Mouse (Mus musculus): ENCODE data around the gene Rara.
"Not testable (repeated sequence)": the region's sequence is repeated elsewhere in the genome, so short reads cannot be mapped to it uniquely, and the experiment has no call there.

Rara gene

DNA sequence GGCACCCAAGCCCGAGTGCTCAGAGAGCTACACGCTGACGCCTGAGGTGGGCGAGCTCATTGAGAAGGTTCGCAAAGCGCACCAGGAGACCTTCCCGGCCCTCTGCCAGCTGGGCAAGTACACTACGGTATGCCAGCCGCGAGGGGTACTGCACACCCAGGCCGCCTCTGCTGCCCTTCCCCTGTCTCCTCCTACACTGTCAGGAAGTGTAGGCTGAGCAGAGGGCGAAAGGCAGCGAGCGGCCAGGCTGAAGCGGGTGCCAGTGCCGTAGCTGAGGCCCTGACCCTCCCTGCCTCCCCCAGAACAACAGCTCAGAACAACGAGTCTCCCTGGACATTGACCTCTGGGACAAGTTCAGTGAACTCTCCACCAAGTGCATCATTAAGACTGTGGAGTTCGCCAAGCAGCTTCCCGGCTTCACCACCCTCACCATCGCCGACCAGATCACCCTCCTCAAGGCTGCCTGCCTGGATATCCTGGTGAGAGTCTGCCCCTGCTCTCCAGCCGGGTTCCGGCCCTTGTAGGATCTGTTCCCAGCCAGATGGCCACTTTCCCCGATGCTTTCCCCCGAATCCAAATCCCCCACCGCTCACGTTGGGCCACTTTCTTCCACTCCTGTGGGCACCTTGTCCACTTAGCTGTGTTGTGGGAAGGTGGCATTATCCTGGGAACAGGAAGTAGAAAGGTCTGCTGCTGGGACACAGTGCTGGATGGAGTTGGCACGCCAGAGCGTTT, 42.7 kb downstream of the Rara start:
- no peak for DNase-seq (ENCODE audit: low spot score)

DNA sequence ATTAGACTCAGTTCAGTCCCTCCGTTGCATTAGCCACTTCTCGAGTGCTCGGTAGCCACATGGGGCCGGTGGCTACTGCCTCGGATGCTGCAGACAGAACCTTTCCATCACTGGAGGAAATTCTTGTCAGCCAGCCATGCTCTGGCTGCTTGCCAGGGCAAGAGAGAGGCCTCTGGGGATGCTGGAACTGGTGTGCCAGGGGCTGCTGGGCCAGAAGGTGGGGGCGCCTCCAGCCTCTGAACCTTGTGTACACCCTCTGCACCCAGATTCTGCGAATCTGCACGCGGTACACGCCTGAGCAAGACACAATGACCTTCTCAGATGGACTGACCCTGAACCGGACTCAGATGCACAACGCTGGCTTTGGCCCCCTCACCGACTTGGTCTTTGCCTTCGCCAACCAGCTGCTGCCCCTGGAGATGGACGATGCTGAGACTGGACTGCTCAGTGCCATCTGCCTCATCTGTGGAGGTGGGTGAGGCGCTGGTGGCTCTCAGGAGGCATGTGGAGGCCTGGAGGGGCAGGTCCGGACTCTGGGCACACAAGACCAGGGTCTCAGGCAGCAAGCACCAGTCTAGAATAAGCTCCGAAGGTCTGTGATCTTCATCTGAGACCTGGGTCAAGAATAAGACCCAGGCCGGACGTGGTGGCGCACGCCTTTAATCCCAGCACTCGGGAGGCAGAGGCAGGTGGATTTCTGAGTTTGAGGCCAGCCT, 43.9 kb downstream of the Rara start:
- no peak for DNase-seq (ENCODE audit: low spot score)

DNA sequence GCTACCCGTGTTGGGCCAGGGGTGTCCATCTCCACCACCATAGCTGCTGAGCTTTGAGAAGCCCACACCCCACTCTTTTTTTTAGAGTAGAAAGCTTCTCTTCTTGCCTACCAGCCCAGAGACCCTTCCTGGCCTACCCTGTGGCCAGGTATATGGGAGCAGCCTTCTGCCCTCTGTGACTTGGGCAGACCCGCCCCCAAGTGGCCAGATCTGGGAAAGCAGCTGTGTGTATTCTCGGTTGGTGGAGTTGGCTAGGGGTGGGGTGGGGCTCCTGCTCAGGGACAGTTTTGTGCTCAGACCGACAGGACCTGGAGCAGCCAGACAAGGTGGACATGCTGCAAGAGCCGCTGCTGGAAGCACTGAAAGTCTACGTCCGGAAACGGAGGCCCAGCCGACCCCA, 44.6 kb downstream of the Rara start:
- no peak for DNase-seq (ENCODE audit: low spot score)

DNA sequence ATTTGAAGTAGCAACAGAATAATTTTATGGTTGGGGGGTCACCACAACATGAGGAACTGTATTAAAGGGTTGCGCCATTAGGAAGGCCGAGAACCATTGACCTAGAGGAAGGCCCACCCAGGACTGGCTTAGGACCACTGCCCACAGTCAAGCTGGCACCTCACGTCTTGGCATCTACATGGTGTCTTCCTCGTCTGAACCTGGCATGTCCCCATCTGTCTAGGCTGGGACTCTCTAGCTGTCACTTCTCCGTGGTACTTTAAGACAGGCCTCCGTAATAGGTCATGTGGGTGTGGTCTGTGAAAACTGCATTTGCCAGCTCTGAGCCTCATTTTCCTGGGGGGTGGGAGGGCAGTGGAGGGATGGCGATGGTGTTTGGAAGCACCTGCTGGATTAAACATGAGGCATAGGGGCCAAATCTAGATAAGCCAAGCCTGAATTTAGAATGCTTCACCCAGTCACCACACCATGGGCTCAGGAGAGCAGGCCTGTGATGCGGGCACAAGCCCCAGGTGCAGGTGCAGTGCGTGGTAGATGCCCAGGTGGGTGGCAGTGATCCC, 45.3 kb downstream of the Rara start:
- DNase-seq (ENCODE audit: low spot score): no peak

DNA sequence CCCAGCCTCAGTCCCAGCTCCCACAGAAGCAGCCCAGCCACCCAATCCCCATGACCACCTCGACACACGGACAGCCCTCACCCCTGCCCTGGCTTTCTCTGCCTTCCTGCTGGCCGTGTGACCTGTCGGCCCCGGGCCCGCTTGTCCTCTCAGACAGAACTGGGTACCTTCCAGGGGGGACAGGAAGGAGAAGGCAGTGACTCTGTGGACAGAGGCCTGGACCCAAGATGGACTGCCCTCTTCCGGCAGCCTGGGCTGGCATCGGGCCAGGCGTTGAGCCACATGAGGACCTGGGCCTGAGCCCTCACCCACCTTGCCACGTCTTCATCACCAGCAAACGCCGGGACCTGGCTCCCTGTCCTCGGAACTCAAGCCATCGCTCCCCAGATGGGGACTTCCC, 46.0 kb downstream of the Rara start:
- DNase-seq (ENCODE audit: low spot score): no peak

DNA sequence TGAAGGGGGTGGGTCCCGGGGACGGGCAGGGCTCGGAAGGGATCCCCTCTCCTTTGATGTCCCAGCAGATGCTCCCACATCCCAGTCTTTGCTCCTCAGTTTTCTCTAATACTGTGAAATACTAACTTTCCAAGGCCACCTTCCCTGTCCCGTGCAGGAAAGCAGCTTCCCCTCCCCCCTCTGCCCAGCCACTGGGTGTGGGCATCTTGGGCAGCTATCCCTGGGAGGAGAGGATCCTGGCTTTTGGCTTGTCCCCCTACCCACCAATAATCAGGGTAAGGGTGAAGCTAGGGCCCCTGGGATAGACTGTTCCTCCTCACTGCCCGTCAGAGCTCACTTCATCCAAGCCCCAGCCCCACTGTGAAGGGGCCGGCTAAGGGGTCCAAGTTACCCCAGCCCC, 46.6 kb downstream of the Rara start:
- no peak for DNase-seq (ENCODE audit: low spot score)

DNA sequence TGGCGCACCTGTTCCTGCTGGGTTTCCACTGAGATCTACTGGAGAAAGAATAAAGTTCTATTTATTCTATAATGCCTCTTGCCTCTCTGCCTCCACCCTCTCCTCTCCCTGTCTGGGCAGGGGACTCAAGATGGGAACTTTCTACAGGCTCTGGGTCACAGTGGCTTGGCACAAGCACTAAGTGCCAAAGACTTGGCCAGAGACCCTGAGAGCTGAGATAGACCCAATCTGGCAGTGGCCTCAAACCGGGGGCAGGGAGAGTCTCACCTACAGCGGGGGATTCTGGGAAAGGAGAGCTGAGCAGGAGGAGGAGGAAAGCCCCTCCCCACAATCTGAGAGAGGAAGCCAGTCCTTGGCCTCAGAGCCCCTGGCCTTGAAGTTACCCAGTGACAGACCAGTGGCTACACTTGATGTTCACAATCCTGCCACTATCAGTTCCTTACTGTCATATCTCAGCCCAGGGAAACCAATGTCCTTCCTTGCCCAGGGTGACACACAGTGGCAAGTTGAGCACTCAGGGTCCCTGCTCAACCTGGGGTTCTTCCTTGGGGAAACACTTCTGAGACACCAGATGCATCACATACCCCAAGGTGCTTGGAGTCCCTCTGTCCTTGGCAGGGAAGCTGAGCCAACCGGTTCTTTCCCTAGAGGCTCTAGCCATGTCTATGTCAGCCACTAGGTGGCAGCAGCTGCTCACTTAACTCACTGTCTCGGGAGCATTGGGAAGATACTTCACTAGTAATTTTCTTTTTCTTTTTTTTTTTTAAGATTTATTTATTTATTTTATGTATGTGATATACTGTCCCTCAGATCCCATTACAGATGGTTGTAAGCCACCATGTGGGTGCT, 47.5 kb downstream of the Rara start:
- no peak for DNase-seq (ENCODE audit: low spot score)

DNA sequence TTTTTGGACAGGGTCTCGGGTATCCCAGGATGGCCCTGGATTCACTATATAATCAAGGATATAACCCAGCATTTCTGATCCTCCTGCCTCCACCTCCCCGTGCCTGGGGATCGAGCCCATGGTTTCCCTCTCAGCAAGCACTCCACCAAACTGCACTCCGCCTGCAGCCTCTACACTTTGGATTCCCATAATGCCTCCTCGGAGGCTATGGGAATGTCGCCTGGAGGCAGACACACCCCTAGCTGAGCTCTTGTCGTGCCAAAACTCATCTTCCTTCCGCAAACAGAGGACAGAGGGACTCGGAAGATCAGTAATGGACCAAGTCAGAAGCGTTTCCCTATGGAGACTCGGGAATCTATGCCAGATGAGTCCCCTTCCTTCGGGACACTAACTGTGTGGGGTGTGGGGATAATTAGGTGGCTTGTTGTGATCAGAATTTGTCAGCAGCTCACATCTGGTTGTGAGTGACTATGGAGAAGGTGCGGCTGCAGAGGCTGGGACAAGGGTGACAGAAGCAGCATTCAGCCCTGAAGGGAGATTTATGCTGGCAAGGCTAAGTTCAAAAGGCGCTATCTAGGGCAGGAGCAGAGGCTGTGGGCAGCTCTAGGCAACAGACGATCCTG, 51.0 kb downstream of the Rara start:
- DNase-seq (ENCODE audit: low spot score): no peak

DNA sequence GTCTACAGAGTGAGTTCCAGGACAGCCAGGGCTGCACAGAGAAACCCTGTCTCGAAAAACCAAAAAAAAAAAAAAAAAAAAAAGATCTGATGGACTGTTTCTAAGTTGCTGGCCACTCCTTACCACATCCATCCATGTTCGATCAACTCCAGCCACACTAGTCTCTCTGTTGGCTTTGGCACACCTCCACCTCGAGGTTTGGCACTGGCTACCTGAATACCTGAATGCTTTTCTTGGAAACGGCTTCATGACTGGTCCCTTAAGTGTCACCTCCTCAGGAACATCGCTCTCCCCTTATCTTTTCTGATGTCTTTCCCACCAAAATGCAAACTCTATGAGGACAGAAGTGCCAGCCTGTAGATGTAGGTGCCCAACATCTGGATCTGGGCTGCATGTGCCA, 51.7 kb downstream of the Rara start:
- no peak for DNase-seq (ENCODE audit: low spot score)

DNA sequence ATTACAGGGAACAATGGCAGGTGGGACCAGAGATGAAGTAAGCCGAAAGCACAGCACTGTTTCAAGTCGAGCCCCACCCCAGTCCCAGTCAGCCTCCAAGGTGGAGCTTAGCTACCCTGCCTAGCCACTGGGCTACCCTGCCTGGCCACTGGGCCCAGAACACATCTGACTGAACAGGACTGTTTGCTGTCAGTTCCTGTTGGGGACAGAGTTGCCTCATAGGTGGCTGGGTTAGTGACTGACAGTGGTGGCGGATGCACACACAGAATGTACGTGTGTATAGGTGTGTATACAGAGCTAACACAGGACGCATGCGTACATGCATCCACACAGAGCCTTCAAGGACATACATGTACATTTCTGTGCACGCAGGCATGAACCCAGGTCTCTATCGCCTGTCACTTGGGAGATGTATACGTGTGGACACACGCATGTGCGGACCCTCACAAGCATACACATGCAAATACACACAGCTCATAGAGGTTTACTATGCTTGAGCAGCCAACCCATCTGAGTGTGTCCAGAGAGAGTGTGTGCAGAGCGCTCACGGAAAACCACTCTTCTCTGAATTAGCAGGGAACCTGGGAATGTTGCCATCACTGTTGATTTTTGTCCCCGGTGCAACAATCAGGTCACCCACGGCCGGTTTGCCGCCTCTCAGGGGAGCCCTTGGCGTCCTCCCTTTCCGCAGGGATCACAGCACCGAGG, 53.8 kb downstream of the Rara start:
- no peak for DNase-seq (ENCODE audit: low spot score)

DNA sequence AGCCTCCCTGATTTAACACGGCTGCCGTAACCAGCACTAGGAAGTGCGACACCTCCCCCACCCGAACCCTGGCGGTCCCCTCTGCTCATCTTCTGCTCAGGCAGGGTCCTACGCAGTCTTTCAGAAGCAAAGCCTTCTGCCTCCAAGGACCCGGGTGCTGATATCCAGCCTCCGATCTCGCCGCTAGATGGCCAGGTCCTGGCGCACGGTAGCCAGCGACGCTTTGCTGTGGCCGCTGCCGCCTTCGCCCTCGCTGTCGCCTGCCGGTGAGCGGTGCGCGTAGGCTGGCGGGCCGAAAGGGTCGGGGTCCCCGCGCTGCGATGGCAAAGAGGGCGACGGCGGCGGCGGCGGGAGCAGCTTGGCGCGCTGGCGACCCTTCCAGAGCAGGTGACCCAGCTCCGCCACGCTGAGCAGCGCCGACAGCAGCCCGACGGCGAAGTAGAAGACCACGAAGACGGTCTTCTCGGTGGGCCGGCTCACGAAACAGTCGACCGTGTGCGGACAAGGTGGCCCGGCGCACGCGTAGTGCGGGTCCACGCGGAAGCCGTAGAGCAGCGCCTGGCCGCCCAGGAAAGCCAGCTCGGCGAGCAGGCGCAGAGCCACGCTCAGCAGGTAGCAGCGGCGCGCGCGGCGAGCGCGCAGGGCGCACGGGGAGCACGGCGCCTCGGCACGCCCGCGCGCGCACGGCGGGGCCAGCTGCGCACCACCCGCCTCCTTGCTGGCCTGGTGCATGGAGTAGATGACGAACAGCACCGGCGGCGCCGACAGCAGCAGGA, 54.6 kb downstream of the Rara start:
- no peak for DNase-seq (ENCODE audit: low spot score)

DNA sequence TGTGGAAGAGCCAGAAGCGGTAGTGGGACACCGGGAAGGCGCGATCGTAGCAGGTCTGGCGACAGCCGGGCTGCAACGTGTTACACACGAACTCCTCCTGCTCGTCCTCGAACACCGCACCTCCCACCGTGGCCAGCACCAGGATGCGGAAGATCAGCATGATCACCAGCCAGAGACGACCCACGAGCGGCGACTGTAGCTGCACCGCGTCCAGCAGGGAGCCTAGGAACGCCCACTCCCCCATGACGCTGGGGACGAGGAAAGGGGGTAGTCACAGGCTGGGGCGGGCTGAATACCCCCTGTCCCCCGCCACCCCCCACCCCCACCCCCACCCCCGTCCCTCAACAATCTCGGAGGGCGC, 55.1 kb downstream of the Rara start, which contains the start of gene Gjd3:
Gjd3 (minus strand) TSS at position 244 of the 361 bp plus-strand sequence.
- no peak for DNase-seq (ENCODE audit: low spot score)

DNA sequence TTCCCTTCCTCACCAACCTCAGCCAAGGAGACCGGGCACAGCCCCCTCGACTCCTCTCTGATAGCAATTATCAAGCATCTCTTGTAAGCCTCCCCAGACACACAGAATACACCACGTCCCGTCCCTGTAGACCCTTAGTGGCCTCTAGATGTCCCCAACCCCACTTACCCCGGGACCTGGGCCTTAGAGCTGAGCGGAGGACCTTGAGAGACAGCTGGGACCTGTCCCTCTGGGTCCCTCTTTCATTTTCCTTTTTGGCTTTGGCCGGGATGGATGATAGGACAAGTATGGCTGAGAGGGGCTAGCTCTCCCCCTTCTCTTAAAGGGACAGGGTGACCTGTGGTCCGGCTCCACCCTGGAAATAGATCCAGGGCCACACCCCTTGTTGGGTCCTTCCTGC, 55.9 kb downstream of the Rara start:
- no peak for DNase-seq (ENCODE audit: low spot score)

DNA sequence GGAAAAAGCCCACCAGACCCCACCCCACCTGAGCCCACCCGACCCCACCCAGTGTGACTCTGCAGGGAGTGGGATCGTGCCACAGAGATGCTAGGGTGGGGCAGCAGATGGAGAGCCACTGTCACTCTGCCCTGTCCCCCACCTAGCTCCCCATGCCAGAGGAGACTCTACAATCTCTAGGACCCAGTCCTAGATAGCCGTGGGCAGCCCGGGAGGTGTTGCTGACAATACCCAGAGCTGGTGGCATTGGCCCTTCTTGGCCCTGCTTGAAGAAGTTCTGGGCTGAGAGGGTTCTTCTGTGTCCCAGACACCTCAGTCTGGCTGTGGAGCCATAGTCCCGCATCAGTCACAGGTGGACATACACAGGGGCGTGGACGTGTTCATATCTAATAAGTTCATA, 57.9 kb downstream of the Rara start:
- no peak for DNase-seq (ENCODE audit: low spot score)

DNA sequence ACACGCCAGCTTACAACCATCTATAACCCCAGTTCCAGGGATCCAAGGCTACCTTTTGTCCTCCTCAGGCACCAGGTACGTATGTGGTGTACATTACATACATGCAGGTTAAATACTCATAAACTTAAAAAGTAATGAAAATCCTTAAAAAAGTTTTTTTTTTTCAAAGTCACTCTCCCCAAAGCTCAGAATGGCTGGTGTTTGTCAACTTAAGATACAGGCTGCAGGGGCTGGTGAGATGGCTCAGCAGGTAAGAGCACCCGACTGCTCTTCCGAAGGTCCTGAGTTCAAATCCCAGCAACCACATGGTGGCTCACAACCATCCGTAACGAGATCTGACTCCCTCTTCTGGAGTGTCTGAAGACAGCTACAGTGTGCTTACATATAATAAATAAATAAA, 60.6 kb downstream of the Rara start:
- DNase-seq (ENCODE audit: low spot score): not testable (repeated sequence)

DNA sequence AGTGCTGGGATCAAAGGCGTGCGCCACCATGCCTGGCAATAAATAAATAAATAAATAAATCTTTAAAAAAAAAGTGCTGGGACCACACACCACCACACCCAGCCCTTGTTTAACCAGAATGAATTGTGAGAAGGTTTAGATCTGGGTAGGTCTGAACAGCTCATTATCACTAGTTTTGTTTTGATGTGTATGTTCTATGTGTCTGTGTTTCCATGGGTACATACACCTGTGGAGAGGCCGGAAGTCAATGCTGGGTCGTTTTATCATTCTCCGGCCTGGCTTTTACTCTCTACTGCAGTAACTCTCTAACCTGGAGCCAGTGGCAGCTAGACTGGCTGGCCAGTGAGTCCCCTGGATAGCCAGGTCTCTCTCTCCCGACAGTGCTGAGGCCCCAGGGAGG, 63.2 kb downstream of the Rara start:
- DNase-seq (ENCODE audit: low spot score): no peak

DNA sequence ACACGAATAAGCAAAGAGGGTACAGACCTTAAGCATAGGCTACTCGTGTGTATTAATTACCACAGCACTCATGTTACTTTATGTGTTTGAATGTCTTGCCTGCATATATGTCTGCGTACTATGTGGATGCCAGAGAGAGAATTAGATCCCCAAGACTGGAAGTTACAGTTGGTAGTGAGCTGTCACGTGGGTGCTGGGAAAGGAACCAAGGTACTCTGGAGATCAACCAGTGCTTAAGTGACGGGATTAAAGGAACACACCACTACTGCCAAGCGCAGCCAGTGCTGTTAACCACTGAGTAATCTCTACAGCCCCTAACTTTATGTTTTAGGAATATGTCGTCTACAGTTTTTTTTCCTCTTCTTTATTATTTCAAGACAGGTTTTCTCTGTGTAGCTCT, 68.4 kb downstream of the Rara start:
- DNase-seq (ENCODE audit: low spot score): no peak

DNA sequence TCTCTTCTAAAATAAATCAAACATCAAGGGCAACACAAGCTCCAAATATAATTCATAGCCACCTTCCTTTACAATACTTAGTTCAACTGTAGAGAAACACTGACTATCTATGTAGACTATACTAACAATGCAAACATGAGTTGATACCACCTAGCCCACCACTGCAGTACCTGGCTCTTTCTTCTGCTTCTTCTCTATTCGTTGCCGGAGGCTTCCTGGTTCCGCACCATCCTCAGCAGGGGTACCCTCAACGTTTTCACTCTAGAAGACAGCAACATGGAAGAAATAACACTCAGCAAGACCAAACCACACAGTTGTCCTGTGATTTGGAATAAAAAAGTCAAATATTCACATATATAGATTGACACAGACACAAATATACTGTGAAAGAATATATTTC, 70.0 kb downstream of the Rara start:
- no peak for DNase-seq (ENCODE audit: low spot score)

DNA sequence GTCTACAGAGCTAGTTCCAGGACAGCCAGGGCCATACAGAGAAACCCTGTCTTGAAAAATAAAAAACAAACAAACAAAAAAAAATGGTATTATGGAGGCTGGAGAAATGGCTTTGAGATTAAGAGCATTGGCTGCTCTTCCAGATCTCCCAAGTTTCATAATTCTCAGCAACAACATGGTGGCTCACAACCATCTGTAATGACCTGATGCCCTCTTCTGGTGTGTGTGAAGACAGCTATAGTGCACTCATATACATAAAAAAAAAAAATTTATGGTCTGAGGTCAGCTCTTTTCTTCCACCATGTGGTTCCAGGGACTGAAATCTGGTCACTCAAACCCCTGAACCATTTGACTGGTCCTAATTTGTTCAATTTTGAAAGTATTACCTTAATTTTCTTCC, 71.2 kb downstream of the Rara start:
- no peak for DNase-seq (ENCODE audit: low spot score)

DNA sequence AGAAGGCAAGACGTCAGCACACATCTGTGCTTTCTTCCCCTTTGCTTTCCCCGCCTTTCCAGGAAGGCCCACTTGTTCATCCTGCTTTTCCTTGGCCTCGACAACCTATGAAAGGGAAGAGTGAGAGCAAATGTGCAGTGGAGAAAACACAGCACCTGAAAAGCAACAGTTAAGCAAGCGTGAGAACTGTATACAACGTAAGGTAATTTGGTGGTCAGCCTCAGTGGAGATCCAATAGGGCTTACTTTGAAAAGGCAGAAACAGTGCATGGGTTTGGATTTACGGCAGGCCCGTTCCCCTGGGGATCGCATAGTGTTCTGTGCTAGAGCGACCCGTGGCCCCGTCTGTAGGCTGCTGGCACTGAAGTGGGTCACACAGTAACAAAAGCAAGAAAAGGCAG, 71.6 kb downstream of the Rara start:
- no peak for DNase-seq (ENCODE audit: low spot score)

DNA sequence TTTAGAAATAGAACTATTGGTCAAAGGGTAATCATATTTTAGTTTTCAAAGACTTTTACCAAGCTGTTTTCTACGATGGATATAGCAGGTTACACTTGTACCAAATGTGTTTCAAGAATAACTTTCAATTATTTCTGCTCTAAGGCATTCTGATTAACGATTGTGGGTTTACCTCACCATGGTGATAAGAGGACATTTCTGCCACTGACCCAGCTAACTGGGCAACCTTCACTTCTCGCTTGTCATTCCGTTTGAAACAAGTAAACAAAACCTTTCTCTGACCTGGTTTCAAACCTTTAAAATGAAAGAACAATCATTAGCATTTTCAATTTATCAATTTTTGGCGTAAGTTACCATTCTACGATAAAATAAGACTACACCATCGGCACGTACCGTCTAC, 79.2 kb downstream of the Rara start:
- no peak for DNase-seq (ENCODE audit: low spot score)
